Mouse (Mus musculus) right cerebral cortex, adult 2 months (tissue): ENCODE measurements at regions not wholly inside any gene's neighbourhood (a gene's known extent, or its start where the extent isn't known, plus 50 kb on each side); places are given as distances from the start of the nearest gene placed in this dataset.

Experiments used
- DNase-seq, 2 experiments: peaks; one replicate each; pipeline ENCODE4 v3.0.0; 2021 to 2022; ENCODE audit warnings: low spot score in 2 of 2

DNA sequence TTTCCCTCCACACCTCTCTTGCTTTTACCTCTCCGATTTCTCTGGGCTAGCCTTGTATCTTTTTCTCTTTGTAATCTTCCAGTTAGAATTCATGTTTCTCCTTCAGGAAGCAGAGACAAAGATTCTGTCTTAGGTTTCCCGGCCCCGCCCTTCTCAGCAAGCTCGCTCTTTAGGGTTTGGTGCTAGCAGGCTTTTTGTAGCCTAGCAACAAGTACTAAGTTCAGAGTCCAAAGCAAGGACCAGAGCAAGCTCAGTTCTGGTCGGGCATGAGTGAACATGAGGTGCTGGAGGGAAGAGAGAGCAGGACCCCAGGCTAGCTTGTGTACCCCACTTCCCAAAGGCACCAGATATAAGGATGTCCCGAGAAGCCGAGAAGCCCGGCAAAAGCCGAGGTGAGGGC is 70.0 kb upstream of the 4931429L15Rik start:
- peak; percentile 34 to 37 for DNase-seq

DNA sequence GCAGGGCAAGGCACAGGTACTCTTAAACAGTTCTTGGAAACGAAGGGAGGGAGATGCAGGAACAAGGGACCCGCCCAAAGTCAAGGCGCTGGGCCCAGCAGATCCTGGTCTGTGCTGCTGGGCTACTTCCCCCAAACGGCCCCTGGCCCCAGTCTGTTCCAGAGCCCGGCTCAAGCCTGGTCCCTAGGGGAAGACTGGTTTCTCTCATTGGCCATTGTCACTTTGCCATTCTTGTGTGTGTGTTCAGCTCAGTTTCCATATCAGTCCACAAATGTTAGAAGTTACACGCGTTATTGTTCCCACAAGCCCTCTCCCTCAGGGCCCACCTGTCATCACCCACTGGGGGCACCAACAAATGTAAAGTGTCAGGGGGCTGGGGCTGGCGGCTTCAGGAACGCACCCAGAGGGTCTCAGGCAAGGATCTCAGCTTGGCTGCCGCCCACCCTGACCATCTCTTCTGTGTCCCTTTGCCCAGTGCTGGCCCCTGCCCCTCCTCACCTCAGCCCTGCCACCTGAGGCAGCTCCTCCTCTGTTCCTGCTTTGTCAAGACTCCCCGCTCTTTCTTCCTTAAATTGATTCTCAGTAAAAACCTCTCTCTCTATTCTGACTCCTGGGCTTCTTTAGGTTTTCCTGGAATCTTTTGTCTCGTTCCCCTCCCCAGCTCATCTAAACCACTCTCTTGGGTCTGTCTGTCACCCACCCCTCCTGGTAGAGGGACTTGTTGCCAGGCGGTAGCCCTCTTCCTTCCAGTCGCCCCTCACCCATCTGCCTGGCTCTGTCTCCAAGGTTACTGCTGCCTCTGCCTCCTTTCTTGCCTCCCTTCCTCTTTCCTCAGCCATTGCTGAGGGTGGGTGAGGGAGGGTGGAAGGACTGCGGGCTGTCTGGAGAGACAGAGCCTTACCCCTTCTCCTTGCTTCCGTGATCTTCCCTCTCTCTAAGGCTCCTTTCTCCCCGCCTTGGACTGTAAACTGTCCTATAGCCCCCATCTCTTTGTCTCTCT is 69.2 kb upstream of the 4931429L15Rik start:
- DNase-seq = peak; percentile 56 to 59

DNA sequence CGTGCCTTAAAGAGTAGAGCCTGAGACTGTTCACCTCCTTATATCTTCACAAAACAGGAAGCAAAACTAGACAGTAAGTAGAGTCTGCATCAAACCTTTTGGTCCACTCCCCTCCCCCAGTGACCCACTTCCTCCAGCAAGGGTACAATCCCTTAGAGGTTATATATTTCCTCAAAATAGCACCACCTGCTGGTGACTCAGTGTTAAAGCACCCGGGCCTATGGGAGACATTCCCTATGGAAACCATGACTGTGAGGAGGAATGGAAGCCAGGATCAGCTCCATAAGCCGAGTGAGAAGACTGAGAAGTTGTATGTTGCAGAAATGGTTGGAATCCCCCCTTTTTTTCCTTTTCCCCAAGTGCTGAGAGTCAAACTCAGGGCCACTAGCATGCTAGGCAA is 66.5 kb upstream of the 4931429L15Rik start:
- DNase-seq = no peak

DNA sequence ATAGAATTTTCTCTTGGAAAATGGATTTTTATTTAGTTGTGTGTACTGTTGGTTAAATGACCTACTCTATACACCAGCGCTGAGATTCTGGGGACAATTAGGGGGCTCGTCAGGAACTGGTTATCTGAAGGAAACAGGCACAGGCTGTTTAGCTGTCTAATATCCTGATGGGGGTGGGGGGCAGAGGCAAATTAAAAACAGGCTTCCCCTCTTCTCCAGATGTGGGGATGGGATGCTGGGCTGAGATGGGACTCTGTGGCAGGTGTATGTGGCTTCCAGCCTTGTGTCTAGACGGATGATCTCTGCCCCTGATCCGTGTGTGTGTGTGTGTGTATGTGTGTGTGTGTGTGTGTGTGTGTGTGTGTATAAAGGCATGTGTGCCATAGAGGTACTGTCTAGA is 61.6 kb upstream of the 4931429L15Rik start:
- DNase-seq = no peak

DNA sequence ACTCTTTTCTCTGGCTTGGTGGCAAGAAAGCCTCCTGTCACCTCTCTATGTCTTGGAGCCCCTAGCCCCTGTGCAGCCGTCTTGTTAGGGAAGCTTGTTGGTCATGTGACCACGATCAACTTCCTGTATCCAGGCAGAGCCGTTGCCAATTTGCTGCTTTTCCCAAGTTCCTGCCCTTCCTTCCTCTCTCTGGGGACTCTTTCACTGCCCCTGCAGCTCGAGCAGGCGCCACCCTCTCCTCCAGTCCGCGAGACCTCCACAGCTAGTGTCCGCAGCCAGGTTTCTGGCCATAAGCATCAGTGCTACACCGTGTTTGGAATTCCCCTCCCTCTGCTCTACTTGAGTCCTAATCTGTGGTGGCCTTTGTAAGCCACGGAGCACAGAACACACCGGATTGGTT is 59.7 kb upstream of the 4931429L15Rik start:
- no peak for DNase-seq

DNA sequence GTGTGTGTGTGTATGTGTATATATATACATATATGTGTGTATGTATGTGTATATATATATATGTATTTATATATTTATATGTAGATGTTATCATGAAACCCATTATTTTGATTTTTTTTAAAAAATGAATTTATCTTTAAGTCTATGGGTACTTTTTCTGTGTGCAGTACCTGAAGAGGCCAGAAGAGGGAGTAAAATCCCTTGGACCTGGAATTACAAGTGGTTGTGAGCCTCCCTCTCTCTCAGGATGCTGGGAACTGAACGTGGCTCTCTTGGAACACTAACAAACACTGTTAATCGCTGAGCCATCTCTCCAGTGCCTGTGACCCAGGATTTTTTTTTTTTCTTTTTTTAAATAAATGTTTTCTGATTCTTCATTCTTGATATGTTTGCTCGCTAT is 58.6 kb upstream of the 4931429L15Rik start:
- no peak for DNase-seq
